Mouse (Mus musculus) G1E (cell line): ENCODE data around the gene 4933424G06Rik. TPM values are rescaled to one million over a fixed set of nuclear protein-coding genes. Genes with fewer than 3 reads are reported as not detected.

ENCODE experiments used
- ATAC-seq: 2 replicates; pipeline ENCODE4 v1.8.0; 2016; ENCODE audit warnings: mild to moderate bottlenecking; ENCODE audit not compliant: insufficient number of reproducible peaks, poor library complexity, low FRiP score, severe bottlenecking; ENCODE audit errors: extremely low read depth
- DNase-seq: peaks from one replicate; pipeline ENCODE4 v3.0.0; 2012; ENCODE audit warnings: low spot score
- H3K27me3 ChIP-seq: 2 replicates; pipeline ENCODE4 v1.6.1; 2012; ENCODE audit warnings: mild to moderate bottlenecking, low read length, inconsistent platforms; ENCODE audit not compliant: insufficient read depth
- H3K36me3 ChIP-seq: replicated peaks from 2 replicates; pipeline ENCODE3; 2012; ENCODE audit warnings: mild to moderate bottlenecking, inconsistent platforms
- H3K4me1 ChIP-seq: 2 replicates; pipeline ENCODE4 v1.6.1; 2012; ENCODE audit warnings: low read depth, low read length, inconsistent platforms, mixed read lengths; ENCODE audit not compliant: insufficient read depth
- H3K4me3 ChIP-seq: 2 replicates; pipeline ENCODE4 v1.5.1; 2012; ENCODE audit warnings: low read depth, mild to moderate bottlenecking, inconsistent platforms, low read length, moderate library complexity, mixed read lengths
- H3K9me3 ChIP-seq: replicated peaks from 2 replicates; pipeline ENCODE4 v1.6.1; 2012; ENCODE audit warnings: inconsistent platforms
- CTCF ChIP-seq: IDR thresholded peaks from 2 replicates; pipeline ENCODE4 v1.5.1; 2012; ENCODE audit warnings: low read depth, low read length, inconsistent platforms, mixed read lengths
- GATA1 ChIP-seq: IDR thresholded peaks from 2 replicates; pipeline ENCODE4 v1.6.1; 2012; ENCODE audit warnings: borderline replicate concordance, low read length, inconsistent platforms, mixed read lengths
- GATA2 ChIP-seq: IDR thresholded peaks from 2 replicates; pipeline ENCODE4 v1.6.1; 2012; ENCODE audit warnings: low read depth, low read length, inconsistent platforms, borderline replicate concordance
- POLR2AphosphoS5 ChIP-seq: IDR thresholded peaks from 2 replicates; pipeline ENCODE4 v1.6.1; 2012; ENCODE audit warnings: low read depth, low read length, inconsistent platforms; ENCODE audit not compliant: insufficient replicate concordance
- TAL1 ChIP-seq: conservative IDR thresholded peaks from 2 replicates; pipeline ENCODE4 v1.6.1; 2012; ENCODE audit warnings: low read depth, low read length, inconsistent platforms, mixed read lengths
- polyA plus RNA-seq: library from polyadenylated mRNA; stranded (reverse); fragments of >175 nt; gene quantifications from 2 replicates; pipeline ENCODE4 v1.2.3, GENCODE M21; 2012
- total RNA-seq, 2 experiments: library from RNA; stranded (forward) in 1 of 2; stranded (reverse) in 1 of 2; fragments of 200-1000 nt in 1 of 2; fragments of >200 nt in 1 of 2; fragmentation: Nextera tagmentation in 1 of 2; gene quantifications; 2 replicates each; pipeline ENCODE4 v1.2.3; 2014 to 2017

The 4933424G06Rik gene
- total and polyA plus RNA-seq, 3 experiments = 0.38 to 0.75 TPM; not detected in 1

GRCm38 (mm10) chr1:36761568-36761967 lies 51.6 kb downstream of the 4933424G06Rik start, which contains the start of gene Zap70:
Gene Zap70 (plus strand): TSS chr1:36761798.
- TF ChIP-seq POLR2AphosphoS5 (no peak), TAL1 (no peak), GATA1 (no peak), GATA2 (no peak), CTCF (no peak)
- DNase-seq = no peak
- ATAC-seq = no peak
- no peak within 1 kb of the TSS for H3K4me3 ChIP-seq
- H3K27me3 ChIP-seq = peaks cover 34% of the 10 kb centered on the region
- H3K36me3 ChIP-seq = no peaks in the 10 kb centered on the region
- H3K9me3 ChIP-seq = no peaks in the 10 kb centered on the region
- no peaks in the 10 kb centered on the region; the same call in 1 of the 2 replicates for H3K4me1 ChIP-seq

GRCm38 (mm10) chr1:36766431-36767205 lies 56.7 kb downstream of the 4933424G06Rik start:
- ATAC-seq = no peak

GRCm38 (mm10) chr1:36767321-36767720 lies 57.4 kb downstream of the 4933424G06Rik start:
- DNase-seq (no peak), ATAC-seq (no peak)
- Histone ChIP-seq H3K36me3 (no peaks in the 10 kb centered on the region), H3K4me1 (no peaks in the 10 kb centered on the region), H3K4me3 (no peak overlapping the region), H3K9me3 (no peaks in the 10 kb centered on the region), H3K27me3 (peaks cover 23% of the 10 kb centered on the region)
- no peak for TF ChIP-seq GATA2
- TF ChIP-seq TAL1 = no peak
- TF ChIP-seq CTCF = no peak
- no peak for TF ChIP-seq GATA1
- TF ChIP-seq POLR2AphosphoS5 = no peak

More at GRCm38 (mm10) chr1:36766431-36767205, 56.7 kb downstream of the 4933424G06Rik start:
- Histone ChIP-seq H3K36me3 (no peaks in the 10 kb centered on the region), H3K4me1 (no peaks in the 10 kb centered on the region), H3K4me3 (no peak overlapping the region), H3K27me3 (peaks cover 26% of the 10 kb centered on the region), H3K9me3 (no peaks in the 10 kb centered on the region)
- DNase-seq = no peak
- TF ChIP-seq CTCF (no peak), GATA1 (no peak), TAL1 (no peak), POLR2AphosphoS5 (no peak), GATA2 (no peak)

GRCm38 (mm10) chr1:36768786-36769185 lies 58.8 kb downstream of the 4933424G06Rik start:
- TF ChIP-seq POLR2AphosphoS5 (no peak), CTCF (no peak), GATA1 (no peak), TAL1 (no peak), GATA2 (no peak)
- no peak for ATAC-seq
- Histone ChIP-seq H3K36me3 (no peaks in the 10 kb centered on the region), H3K4me3 (no peak overlapping the region), H3K27me3 (peaks cover 19% of the 10 kb centered on the region), H3K9me3 (no peaks in the 10 kb centered on the region), H3K4me1 (no peaks in the 10 kb centered on the region)
- DNase-seq = no peak

DNA sequence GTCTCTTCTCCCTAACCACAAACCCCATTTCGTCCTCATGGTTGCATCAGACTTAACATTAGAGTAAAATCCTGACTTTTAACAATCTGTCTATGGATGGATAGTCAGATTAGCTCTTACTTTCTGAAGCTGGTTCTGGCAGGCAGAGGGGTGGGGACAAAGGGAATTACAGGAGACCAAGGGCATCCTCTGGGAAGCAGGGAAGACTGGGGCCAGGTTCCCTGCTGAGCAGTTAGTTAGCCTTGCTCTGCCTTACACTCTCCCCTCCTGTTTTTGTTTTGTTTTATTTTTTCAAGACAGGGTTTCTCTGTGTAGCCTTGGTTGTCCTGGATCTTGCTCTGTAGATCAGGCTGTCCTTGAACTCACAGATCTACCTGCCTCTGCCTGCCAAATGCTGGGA lies 60.0 kb downstream of the 4933424G06Rik start:
- no peak overlapping the region for H3K4me3 ChIP-seq
- H3K4me1 ChIP-seq = no peaks in the 10 kb centered on the region
- H3K9me3 ChIP-seq = no peaks in the 10 kb centered on the region
- DNase-seq (no peak), ATAC-seq (no peak)
- peaks cover 18% of the 10 kb centered on the region for H3K27me3 ChIP-seq
- H3K36me3 ChIP-seq = no peaks in the 10 kb centered on the region
- TF ChIP-seq CTCF (no peak), GATA2 (no peak), TAL1 (no peak), GATA1 (no peak), POLR2AphosphoS5 (no peak)

GRCm38 (mm10) chr1:36770998-36771397 lies 61.0 kb downstream of the 4933424G06Rik start:
- TF ChIP-seq CTCF = no peak
- no peak for TF ChIP-seq GATA2
- no peak for TF ChIP-seq GATA1
- TF ChIP-seq TAL1 = no peak
- TF ChIP-seq POLR2AphosphoS5 = no peak
- DNase-seq (no peak), ATAC-seq (no peak)
- Histone ChIP-seq H3K4me3 (no peak overlapping the region), H3K27me3 (peaks cover 10% of the 10 kb centered on the region; the same call in 1 of the 2 replicates), H3K36me3 (no peaks in the 10 kb centered on the region), H3K9me3 (no peaks in the 10 kb centered on the region), H3K4me1 (no peaks in the 10 kb centered on the region)
